Mouse (Mus musculus): ENCODE measurements around the gene Arrdc1.

DNA sequence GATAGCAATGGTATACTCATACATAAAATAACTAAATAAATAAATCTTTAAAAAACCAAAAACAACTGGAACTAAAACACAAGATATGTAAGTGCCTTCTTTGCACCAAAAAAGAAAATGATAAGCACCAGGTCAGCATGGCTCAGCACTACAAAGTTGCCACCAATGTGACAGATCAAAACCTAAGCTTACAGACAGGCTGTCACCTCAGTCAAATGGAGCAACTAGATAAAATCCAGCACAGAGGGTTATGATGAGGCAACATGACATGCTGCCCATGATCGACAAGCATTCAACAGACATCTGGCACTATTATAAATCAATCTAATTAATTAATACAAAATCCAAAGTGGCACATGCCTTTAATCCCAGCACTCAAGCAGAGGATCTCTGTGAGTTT, 40.8 kb downstream of the Arrdc1 start:
- TF ChIP-seq CTCF (IDR thresholded peaks at IDR 0.05) (no peak), POLR2A (IDR thresholded peaks at IDR 0.05; ENCODE audit: insufficient read depth, low read depth, low read length) (no peak)
